Mouse (Mus musculus) small intestine, adult 2 months (tissue): Measurements from ENCODE around the gene Zswim1.
A peak's percentile ranks its signal among the peaks of the same experiment; 100 is the strongest.

Source experiments
- CTCF ChIP-seq: fragments of 200-500 bp; IDR thresholded peaks from 2 replicates; pipeline ENCODE4 v1.5.1; 2012; ENCODE audit warnings: low read depth, mild to moderate bottlenecking, control low read depth, inconsistent platforms, low read length, moderate library complexity, mixed read lengths; ENCODE audit not compliant: insufficient replicate concordance, insufficient read length; ENCODE audit errors: extremely low read depth
- POLR2A ChIP-seq: fragments of 200-500 bp; IDR thresholded peaks from 2 replicates; pipeline ENCODE4 v1.6.1; 2012; ENCODE audit warnings: low read depth, mild to moderate bottlenecking, control low read depth, inconsistent platforms, low read length, moderate library complexity

DNA sequence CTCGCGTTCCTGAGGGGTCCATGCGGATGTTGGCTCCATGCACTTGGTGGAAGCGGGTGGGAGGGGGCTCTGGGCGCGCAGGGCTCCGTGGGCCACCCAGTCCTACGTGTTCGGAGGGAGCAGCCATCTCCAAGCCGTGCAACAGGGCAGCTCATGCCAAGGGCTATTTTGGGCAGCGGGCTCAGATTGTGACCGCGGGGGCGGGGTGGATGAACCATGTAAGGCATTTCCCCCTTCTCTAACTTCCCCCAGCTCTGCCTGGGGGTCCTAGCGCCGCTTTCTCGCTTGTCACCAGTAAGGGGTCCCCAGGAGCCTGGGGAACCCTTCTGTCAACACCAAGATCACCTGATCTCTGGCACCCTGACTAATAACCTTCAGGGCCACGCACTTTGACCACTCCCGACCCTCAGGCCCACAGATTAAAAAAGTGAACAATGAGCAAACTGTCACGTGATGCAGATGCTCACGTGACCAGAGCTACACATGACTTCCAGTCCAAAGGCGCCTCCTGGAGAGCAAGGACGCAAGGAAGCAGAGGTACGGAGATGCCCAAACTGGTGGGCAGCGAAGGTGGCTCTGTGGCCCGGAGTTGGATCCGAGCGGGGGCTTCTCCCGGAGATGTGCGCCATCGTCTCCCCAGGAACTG is 11.0 kb downstream of the Zswim1 start, which contains the start of gene Neurl2:
- TF ChIP-seq CTCF (0 out of 2 replicates have a peak, but pooled peaks have one; percentile 6), POLR2A (peak; percentile 69)
